Mouse (Mus musculus) 416B (cell line): ENCODE data around the gene Tmem144.

ENCODE experiments used
- DNase-seq: peaks from one replicate; pipeline ENCODE4 v3.0.0; 2011; ENCODE audit warnings: low read depth

Gene Tmem144

GRCm38 (mm10) chr3:79858221-79858620 lies 5.6 kb upstream of the Tmem144 start:
- no peak for DNase-seq

DNA sequence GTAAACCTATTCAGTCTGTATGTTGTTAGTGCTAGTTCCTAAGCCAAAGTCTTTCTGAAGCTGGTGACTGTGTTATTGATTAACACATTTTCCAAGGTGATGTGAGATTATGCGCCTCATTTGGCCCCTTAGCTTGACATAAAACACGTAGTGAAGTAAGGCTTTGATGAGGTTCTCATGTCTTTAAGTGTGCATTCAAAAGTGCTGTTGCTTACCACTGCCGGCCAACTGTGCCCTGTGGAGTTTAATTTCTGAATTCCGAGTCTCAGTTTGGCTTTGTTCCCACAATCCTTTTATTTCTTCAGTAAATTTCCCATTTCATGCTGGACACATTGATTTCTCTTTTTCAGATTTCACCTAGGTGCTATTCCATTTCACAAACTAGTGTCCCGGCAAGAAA lies 5.2 kb upstream of the Tmem144 start:
- no peak for DNase-seq

DNA sequence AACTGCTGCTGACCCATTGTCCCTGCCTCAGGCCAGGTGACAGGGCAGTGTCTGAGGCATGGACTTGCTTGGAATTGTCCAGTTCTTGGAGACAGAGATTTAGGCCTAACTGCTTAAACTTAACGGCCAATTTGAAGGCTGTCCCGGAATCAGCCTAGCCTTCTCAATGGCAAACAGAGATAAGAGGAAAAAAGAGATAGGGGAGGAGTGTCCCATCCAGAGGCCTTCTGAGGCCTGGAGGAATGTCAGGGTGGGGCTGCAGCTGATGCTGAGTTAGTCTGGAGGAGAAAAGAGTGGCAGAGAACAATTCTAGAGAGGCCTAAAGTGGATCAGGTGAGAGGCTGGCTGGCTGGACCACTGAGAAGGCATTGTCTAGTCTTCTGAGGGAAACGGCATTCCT lies 465 bp downstream of the Tmem144 start:
- DNase-seq = no peak

- no peak for DNase-seq
Observed at GRCm38 (mm10) chr3:79850656-79851055, 1.9 kb downstream of the Tmem144 start.

DNA sequence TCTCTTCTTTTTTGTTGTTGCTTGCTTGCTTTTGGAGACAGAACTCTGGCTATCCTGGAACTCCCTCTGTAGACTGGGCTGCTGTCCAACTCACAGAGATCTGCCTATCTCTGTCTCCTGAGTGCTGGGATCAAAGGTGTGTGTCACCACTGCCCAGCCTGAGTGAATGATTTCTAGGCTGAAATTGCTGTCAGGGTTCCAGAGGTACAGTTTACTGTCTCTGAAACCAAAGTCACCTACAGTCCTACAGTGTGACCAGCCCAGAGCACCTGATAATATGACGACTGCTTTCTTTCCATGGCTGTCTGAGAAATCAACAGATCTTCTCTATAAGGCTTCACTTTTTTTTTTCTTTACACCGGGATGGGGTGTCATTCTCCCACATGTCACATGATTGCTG lies 3.0 kb downstream of the Tmem144 start:
- DNase-seq = no peak

DNA sequence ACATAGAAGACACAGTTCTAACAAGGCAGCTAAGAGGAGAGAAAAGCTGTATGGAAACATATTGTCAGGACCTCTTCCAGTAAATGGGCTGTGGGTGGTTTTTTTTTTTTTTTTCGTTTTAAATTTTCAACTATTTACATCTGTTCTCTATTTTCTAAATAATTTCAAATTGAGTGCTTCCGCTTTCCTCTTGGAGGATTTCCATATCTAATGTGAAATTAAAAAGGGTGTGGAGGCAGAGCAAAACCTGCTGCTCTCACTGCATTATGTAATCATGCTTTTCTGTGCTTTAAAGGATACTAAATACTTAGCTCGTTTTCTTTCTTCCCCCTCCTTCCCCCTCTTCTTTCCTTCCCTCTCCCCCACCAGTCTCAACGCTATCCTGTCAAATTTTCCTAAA lies 3.7 kb downstream of the Tmem144 start:
- no peak for DNase-seq

DNA sequence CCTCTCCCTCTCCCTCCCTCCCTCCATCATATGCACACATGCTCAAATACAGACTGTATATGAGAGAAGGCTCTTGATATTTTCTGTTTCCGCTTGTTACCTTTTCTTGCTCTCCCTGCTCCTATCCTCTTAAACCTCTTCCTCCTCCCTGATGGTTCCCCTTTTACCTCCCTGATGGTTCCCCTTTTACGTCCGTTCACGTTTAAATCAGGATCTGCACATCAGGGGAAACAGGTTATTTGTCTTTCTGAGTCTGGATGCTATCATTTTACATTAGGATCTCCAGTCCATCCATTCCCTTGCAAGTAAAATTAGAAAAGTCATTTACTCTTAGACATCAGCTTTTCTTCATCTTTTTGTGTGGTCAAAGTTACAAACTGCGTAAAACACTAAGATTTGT lies 5.9 kb downstream of the Tmem144 start:
- no peak for DNase-seq

DNA sequence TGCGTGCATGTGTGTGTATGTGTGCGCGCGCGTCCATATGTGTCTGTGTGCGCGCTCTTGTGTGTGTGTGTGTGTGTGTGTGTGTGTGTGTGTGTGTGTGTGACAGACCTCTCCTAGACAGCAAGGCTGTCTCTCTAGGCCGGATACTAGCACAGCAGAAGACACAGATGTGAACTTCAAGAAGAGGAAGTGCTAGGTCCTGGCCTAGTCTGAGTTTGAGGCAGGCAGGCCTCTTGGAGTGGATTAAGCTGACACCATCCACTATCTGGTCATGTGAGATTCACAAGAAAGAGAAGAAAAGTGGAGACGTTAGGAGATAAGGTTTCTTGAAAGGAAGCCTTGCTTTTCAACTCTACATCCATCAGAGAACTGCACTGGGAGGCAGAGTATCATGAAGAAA lies 8.6 kb downstream of the Tmem144 start:
- peak; percentile 46 for DNase-seq

DNA sequence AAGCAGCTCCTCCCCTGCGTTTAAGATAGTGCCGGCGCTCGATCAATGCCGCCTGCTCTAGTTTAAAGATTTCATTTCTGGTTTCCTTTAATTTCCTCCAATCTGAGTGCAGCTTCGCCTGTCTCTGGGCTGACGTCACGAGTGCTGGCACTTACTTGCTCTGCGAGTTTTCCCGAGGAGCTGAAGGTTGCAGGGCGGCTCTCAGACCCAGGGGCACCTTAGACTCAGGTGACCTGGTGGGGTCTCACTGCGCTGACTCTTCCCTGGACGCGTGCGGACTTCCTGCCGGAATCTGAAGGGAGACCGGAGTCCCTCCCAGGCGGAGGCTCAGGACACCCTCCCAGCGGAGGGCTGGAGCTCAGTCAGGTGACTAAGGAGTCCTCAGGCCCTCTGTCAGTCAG lies 10.0 kb downstream of the Tmem144 start:
- peak; percentile 83 for DNase-seq

DNA sequence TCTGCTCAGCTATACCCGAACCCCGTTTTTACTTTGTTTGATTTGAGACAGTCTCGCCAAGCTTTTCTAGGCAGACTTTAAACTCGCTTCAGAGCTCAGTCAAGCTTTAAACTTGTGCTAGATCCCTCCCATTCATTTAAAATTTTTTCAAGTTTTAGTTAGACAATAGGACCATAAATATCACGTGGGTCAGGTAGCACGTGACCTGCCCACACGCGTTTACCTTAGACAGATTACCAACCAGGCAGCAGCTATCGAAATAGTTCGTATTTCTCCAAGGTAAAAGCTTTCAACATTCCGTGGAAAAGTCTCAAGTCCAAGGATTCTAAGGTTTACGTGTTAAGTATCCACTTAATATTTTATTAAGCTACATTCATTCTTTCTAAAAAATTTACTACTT lies 10.4 kb downstream of the Tmem144 start:
- peak; percentile 93 for DNase-seq

DNA sequence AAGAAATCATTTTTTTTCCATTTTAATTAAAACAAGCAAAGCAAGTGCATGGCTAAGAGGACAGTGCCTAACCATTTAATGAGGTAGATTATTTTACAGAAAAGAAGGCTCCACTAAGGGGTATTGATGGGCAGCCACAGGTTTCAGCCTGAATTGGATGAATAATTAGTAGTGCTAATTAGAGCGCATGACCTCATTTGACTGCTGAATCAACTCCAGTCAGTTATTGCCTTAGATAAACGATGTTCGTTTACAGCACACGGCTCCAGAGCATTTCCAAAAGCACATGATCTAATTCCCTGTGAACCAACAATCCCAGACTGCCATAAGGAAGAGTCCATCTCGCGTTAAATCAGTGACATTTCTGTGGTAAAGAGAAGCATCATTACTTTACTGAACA lies 11.1 kb downstream of the Tmem144 start:
- no peak for DNase-seq

DNA sequence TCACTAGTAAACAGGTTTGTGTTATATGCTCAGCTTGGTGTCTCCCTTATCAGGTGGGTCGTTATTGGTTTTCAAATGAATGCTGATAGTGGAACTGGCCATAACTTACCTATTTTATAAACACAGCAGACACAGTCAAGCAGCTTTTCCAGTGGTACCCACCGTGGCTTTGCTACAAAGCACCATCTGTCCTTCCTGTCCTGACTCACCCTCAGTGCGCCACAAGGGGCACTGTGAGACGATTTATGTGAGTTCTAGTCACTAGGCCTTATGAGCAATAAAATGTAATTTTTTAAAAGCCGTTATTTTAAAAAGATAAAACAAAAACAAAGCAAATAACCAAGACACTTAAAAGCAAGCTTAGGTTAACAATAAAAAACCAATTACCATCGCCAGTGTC lies 13.8 kb downstream of the Tmem144 start:
- peak; percentile 36 for DNase-seq

- no peak for DNase-seq
Observed at GRCm38 (mm10) chr3:79829289-79829688, 23.3 kb downstream of the Tmem144 start.

GRCm38 (mm10) chr3:79825067-79825780 lies 27.3 kb downstream of the Tmem144 start:
- no peak for DNase-seq

DNA sequence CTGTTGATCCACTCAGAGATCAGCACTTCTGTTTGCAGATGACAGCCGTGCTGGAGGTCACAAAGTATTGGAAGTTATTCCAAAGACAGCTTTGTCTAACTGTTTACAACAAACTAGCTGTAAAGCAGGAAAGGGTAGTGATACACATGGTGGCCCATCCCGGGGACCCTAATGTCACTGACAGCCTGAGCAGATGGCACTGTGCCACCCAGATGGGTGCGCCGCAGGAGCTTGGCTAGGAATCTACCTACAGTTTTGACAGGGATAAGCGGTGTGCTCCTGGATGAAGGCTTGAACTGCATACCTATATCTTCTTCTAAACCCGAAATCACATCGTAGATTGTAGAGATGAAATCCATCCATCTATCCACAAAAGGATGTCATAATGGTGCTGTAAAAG lies 29.4 kb downstream of the Tmem144 start:
- no peak for DNase-seq

DNA sequence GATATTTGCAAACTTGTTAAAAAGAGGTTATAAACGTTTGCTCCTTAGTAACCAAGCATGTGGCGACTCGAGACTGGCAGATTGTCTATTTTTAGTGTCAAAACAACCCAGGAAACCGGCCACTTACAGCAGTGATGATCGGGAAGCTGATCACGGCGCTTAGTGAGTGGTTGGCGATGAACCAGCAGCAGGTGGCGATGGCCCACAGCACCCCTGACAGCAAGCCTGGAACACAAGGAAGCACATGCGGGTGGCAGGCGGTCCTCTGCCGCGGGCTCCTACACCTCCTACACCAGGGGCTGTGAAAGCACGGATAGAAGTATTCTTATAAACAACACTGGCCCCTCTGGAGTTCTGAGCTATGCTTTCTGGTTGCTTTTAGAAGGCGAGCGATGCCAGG lies 31.4 kb downstream of the Tmem144 start:
- DNase-seq = no peak

DNA sequence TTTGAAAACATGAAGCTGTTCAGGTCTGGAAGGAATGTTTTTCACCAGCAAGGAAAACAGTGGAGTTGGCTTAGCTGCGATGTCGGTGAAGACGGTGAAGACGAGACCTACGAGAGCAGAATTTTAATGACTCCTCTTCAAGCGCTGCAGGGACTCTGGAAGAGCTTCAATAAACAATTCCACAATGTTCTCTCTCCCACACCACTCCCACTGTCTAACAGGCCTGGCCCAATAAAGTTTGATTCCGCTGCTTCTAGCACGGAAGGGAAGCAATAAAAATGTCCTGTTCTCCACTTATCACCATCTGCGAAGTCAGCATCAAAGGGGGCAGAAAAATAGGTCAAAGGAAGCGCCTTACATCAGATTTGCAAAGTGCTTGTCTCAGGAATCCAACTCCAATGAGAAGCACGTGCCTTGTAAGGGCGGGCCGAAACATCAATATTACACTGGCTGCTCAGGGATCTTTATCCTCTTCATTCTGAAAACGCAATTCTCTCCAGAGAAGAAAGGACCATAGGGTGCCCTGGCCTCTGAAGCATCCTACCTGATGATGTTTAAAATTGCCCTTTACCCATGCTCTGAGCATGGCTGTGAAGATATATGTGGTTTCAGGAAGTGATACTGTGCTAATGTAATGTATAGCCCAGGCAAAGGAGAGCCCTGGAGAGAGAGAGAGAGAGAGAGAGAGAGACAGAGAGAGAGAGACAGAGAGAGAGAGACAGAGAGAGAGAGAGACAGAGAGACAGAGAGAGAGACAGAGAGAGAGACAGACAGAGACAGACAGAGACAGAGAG lies 34.2 kb downstream of the Tmem144 start:
- no peak for DNase-seq

GRCm38 (mm10) chr3:79816229-79816628 lies 36.3 kb downstream of the Tmem144 start:
- DNase-seq = no peak

DNA sequence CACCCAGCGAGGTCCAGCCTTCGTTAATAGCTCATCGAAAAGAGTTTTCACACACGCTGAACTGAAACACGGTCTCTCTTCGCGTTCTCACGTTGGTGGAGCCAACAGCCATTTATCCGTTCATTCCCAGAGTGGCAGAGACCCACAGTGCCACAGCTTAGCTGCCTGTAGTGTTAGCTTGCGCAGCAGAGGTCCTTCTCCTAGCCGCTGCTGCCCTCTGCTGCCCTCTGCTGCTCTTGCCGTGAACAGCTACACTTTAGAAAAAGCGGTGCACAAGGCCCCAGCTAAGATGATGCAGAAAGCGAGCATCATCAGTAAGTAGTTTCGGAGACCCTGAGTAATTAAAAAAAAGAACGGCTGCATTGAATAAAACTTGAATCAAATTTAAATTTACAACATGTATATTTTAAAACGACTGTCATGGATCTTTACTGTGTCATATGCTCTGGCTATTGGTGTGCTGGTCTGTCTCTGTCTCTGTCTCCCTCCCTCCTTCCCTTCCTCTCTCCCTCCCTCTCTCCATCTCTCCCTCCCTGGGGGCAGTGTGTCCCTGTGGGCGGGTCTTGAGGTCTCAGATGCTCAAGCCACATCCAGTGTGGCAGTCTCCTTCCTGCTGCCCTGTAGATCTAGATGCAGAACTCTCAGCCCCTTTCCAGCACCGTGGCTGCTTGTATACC lies 38.6 kb downstream of the Tmem144 start:
- DNase-seq = peak; percentile 60

DNA sequence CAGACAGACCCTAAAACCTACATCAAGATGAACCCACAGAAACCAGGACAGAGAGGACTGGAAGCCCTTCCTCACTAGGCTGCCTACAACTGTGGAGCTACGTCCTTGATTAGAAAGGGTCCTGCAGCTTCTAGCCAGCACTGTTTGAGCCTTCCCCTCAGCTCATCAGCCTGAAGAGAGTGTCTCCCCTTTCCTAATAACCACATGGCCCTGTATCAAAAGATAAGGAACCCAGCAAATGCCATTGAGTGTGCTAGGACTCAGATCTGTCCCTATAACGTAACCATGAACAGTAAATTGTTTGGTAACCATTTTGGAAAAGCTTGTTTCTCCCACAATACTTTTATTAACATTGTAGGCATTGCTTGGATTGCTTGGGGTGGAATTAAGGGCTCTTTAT lies 40.5 kb downstream of the Tmem144 start:
- no peak for DNase-seq

DNA sequence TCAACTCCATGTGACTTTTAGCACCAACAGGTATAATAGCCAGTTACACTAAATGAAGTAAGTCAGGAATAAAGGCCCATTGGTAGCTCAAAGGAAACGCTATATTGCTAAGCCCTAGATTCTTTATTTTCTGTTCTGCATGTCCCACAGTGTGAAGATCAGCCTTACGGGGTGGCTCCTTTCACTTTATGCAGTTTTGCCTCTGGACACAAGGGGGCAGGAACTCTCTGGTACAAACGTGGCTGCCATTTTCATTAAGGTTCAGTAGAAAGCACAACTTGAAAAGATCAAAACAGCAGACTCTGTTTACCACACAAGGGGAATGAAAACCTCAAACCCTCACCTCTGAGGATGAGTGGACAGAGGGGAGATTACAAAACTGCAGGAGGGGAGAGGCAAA lies 40.9 kb downstream of the Tmem144 start:
- peak; percentile 67 for DNase-seq

- DNase-seq = no peak
Observed at GRCm38 (mm10) chr3:79810563-79810962, 42.0 kb downstream of the Tmem144 start.

- DNase-seq = peak; percentile 73
Observed at GRCm38 (mm10) chr3:79809180-79809567, 43.4 kb downstream of the Tmem144 start.
